Mouse (Mus musculus) liver, embryonic 14.5 days (tissue): ENCODE results near the gene Picalm. TPM values are rescaled to one million over a fixed set of nuclear protein-coding genes. Genes with fewer than 3 reads are reported as not detected.

Source experiments
- ATAC-seq: fragments of 200-750 bp; cut with Nextera tagmentation; 2 replicates; pipeline ENCODE4 v1.8.0; 2017; ENCODE audit warnings: moderate number of reproducible peaks, mild to moderate bottlenecking, moderate library complexity; ENCODE audit not compliant: insufficient read depth
- DNase-seq, 3 experiments: peaks; one replicate each; pipeline ENCODE4 v3.0.0-alpha.2; 2012 to 2013; ENCODE audit warnings: low read depth in 3 of 3, low spot score in 3 of 3
- H3K27ac ChIP-seq: fragments of 300-500 bp; sonication (generic); 2 replicates; pipeline ENCODE4 v1.5.1; 2014; ENCODE audit warnings: moderate library complexity, mild to moderate bottlenecking, control low read depth, inconsistent platforms
- H3K27me3 ChIP-seq: fragments of 300-500 bp; sonication (generic); 2 replicates; pipeline ENCODE4 v1.6.1; 2014; ENCODE audit warnings: mild to moderate bottlenecking, low read length, moderate library complexity; ENCODE audit not compliant: control insufficient read depth, insufficient read depth
- H3K36me3 ChIP-seq: fragments of 300-500 bp; sonication (generic); replicated peaks from 2 replicates; pipeline ENCODE4 v1.6.1; 2014; ENCODE audit warnings: low read depth; ENCODE audit not compliant: control insufficient read depth, insufficient read depth
- H3K4me1 ChIP-seq, 2 experiments: fragments of 200-500 bp in 1 of 2; fragments of 300-500 bp in 1 of 2; sonication (generic) in 1 of 2; replicated peaks; 2 replicates each; pipeline ENCODE4 v1.6.1; 2012 to 2014; ENCODE audit warnings: antibody characterized with exemption in 1 of 2, inconsistent platforms in 1 of 2, low read length in 1 of 2; ENCODE audit not compliant: control insufficient read depth in 2 of 2, insufficient read depth in 2 of 2
- H3K4me2 ChIP-seq: fragments of 300-500 bp; sonication (generic); 2 replicates; pipeline ENCODE4 v1.6.1; 2014; ENCODE audit warnings: low read depth, mild to moderate bottlenecking, control low read depth, moderate library complexity
- H3K4me3 ChIP-seq, 2 experiments: fragments of 200-500 bp in 1 of 2; fragments of 300-500 bp in 1 of 2; sonication (generic) in 1 of 2; 2 replicates each; pipeline ENCODE4 v1.5.1; 2012 to 2014; ENCODE audit warnings: low read depth in 2 of 2, low read length in 2 of 2, mild to moderate bottlenecking in 2 of 2, control low read depth in 1 of 2, inconsistent platforms in 1 of 2, moderate library complexity in 1 of 2; ENCODE audit not compliant: insufficient read depth in 1 of 2
- H3K9ac ChIP-seq: fragments of 300-500 bp; sonication (generic); replicated peaks from 2 replicates; pipeline ENCODE4 v1.6.1; 2014; ENCODE audit warnings: mild to moderate bottlenecking, control low read depth, moderate library complexity
- H3K9me3 ChIP-seq: fragments of 300-500 bp; sonication (generic); 2 replicates; pipeline ENCODE4 v1.6.1; 2016; ENCODE audit warnings: low read length, mixed read lengths; ENCODE audit not compliant: control insufficient read depth
- CTCF ChIP-seq: IDR thresholded peaks from 2 replicates; pipeline ENCODE4 v1.5.1; 2016; ENCODE audit warnings: antibody characterized with exemption, low read depth, control low read depth
- EP300 ChIP-seq: IDR thresholded peaks from 2 replicates; pipeline ENCODE4 v1.6.1; 2016; ENCODE audit warnings: antibody characterized with exemption, low read depth
- WGBS: fragments of 180-500 bp; shearing (Covaris S2); extraction: QIAGEN DNeasy Blood & Tissue Kit; methylation state at CpG from one replicate; pipeline ENCODE4 v1.1.7; 2014; ENCODE audit not compliant: insufficient replicate concordance; 5-methylcytosine and 5-hydroxymethylcytosine counted together
- polyA plus RNA-seq, 2 experiments: library from polyadenylated mRNA; depleted of rRNA in 1 of 2; stranded (reverse) in 1 of 2; unstranded in 1 of 2; fragments of >200 nt; fragmentation: Nextera tagmentation in 1 of 2; extraction: Ambion mirVana in 1 of 2; gene quantifications; 2 replicates each; pipeline versions ENCODE4 v1.2.1 to v1.2.3; 2012 to 2014

The Picalm gene
- polyA plus RNA-seq, 2 experiments, result 61.5 to 138 TPM

- TF ChIP-seq EP300 (no peak), CTCF (no peak)
- Histone ChIP-seq H3K4me3 (no peak overlapping the region), H3K9me3 (no peaks in the 10 kb centered on the region), H3K4me2 (no peak overlapping the region), H3K27ac (no peak overlapping the region), H3K27me3 (no peaks in the 10 kb centered on the region), H3K4me1 (peaks cover 19 to 30% of the 10 kb centered on the region in 2 experiments), H3K36me3 (no peaks in the 10 kb centered on the region), H3K9ac (peak overlapping the region; percentile 21; the same call in 1 of the 2 replicates)
- ATAC-seq (no peak), DNase-seq (no peak)
- WGBS, result 59% methylated on average over 2 of the region's 2 CpGs
Measured at GRCm38 (mm10) chr7:90096609-90097008, 33.4 kb upstream of the Picalm start.

DNA sequence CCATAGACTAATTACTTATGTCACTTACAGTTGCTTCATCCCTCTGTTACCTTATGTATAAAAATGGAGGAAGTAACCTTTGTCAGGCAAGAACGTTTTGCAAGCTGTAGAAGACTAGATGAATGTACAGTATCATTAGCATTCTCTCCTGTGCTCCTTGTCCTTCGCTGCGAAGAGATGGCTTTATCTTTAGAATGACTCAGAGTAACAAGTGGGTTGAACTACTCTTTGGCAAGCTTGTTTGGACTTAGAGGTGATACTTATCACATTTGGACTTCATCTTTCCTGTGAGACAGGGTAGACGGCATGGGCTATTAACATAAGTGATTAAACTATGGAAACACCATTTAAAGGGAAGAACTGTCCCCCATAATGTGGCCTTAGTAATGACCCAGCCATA, 31.8 kb upstream of the Picalm start:
- Histone ChIP-seq H3K9ac (no peak overlapping the region), H3K9me3 (no peaks in the 10 kb centered on the region), H3K4me2 (no peak overlapping the region), H3K27ac (no peak overlapping the region), H3K4me1 (peaks cover 15 to 24% of the 10 kb centered on the region in 2 experiments), H3K27me3 (no peaks in the 10 kb centered on the region), H3K4me3 (no peak overlapping the region), H3K36me3 (no peaks in the 10 kb centered on the region)
- DNase-seq, result no peak
- no peak for ATAC-seq
- TF ChIP-seq CTCF (no peak), EP300 (no peak)
- WGBS, result 50% methylated on average over 4 of the region's 4 CpGs

DNA sequence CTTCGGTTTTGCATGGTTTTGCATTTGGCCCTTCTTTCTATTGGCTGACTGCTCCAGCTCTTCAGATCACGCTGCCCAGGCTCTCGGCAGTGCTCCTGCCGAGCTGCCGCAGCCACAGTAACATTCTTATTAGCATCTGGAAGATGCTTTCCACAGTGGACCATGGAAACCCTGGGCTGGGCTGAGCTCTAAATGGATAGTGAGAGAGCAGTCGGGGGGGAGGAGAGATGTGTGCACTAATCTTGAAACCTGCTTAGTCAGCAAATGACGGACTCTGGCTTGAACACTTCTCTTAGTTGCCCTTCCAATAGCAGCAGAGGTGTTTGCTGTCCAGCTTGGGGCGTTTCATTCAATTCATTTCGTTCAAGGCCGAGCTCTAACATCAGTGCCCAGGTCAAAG, 30.8 kb upstream of the Picalm start:
- Histone ChIP-seq H3K27me3 (no peaks in the 10 kb centered on the region), H3K36me3 (no peaks in the 10 kb centered on the region), H3K4me1 (peaks cover 15 to 21% of the 10 kb centered on the region in 2 experiments), H3K27ac (no peak overlapping the region), H3K4me3 (no peak overlapping the region), H3K9ac (no peak overlapping the region), H3K4me2 (peak overlapping the region; percentile 3; the same call in 1 of the 2 replicates), H3K9me3 (no peaks in the 10 kb centered on the region)
- ATAC-seq (no peak), DNase-seq (no peak)
- WGBS, result 64% methylated on average over 10 of the region's 10 CpGs
- TF ChIP-seq CTCF (no peak), EP300 (no peak)

- no peaks in the 10 kb centered on the region for H3K27me3 ChIP-seq
- H3K27ac ChIP-seq, result no peak overlapping the region
- 78% methylated on average over 3 of the region's 3 CpGs for WGBS
- TF ChIP-seq EP300 (no peak), CTCF (no peak)
- H3K9ac ChIP-seq, result no peak overlapping the region
- ATAC-seq, result 0 out of 2 replicates have a peak, but pooled peaks have one; percentile 47
- no peak for DNase-seq
- H3K9me3 ChIP-seq, result no peaks in the 10 kb centered on the region
- no peaks in the 10 kb centered on the region for H3K36me3 ChIP-seq
- no peak overlapping the region for H3K4me3 ChIP-seq
- H3K4me1 ChIP-seq, result peaks cover 15 to 21% of the 10 kb centered on the region in 2 experiments
- H3K4me2 ChIP-seq, result no peak overlapping the region
Measured at GRCm38 (mm10) chr7:90100614-90101160, 29.3 kb upstream of the Picalm start.

- Histone ChIP-seq H3K27me3 (peaks cover 3% of the 10 kb centered on the region; the same call in 1 of the 2 replicates), H3K4me1 (peaks cover 0 to 2% of the 10 kb centered on the region in 2 experiments; a peak in 2 of 4 replicates), H3K27ac (no peak overlapping the region), H3K4me3 (no peak overlapping the region), H3K4me2 (no peak overlapping the region), H3K36me3 (no peaks in the 10 kb centered on the region), H3K9me3 (no peaks in the 10 kb centered on the region), H3K9ac (no peak overlapping the region)
- TF ChIP-seq CTCF, result no peak
- ATAC-seq (no peak), DNase-seq (no peak)
- 98% methylated on average over 2 of the region's 2 CpGs for WGBS
Measured at GRCm38 (mm10) chr7:90116100-90116499, 13.9 kb upstream of the Picalm start.
